Mouse (Mus musculus) left cerebral cortex, postnatal 36 days (tissue): Measurements from ENCODE around the gene Rdh9. TPM values are rescaled to one million over a fixed set of nuclear protein-coding genes. Genes with fewer than 3 reads are reported as not detected.

Source experiments
- DNase-seq, 2 experiments: peaks; one replicate each; pipeline ENCODE4 v3.0.0; 2021 to 2022; ENCODE audit warnings: low spot score in 2 of 2, mixed read lengths in 1 of 2
- intact Hi-C: fragments of 180-260 bp; cut with DNase I; formaldehyde crosslinking; loops from one replicate; pipeline ENCODE4 v1.15.1; 2025
- total RNA-seq, 2 experiments: library from RNA; stranded (reverse); gene quantifications; 2 replicates each; pipeline ENCODE4 v1.2.3; 2021

The Rdh9 gene
- total RNA-seq: not detected

DNA sequence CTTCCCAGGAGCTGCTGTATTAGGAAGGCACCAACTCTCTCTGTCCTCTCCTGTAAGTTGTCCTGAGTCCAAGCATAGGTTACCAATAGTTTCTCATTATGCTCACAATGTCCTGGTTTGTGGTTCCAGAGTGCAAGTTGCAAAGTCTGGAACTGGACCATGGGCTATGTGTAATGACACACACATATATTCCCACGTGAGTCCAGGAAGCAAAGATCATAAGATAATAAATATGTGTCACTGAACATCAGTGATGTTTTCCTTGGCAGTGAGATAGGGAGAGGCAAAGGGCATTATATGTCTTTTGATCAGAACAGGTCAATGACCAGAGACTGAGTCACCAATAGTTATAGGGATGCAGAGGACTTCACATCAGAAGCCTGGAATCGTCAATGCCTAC lies at the start of gene Rdh9:
Gene Rdh9, plus strand, starts transcription at position 376 of the 400 bp plus-strand sequence.
- intact Hi-C loops: no loop called here
- no peak for DNase-seq

DNA sequence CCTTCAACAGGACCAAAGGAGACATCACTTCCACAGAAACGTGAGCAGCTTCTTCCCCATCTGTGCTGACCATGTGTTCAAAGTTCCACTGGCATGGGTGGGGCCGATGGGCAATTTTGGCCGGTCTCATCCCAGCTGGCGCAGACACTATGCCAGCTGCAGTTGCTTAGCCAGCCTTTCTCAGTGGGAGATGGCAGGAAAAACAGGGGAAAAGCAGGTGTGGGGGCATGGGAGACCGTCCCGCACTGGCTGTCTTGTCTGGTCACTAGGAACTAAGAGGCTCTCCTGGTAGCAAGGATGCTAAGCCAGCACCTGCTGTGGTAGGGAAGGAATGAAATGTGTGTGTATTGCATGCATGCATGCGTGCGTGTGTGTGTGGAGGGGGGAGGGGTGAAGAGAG lies 47.7 kb upstream of the Rdh9 start:
- peak; percentile 36 to 43 for DNase-seq
- intact Hi-C loops: no loop called here

DNA sequence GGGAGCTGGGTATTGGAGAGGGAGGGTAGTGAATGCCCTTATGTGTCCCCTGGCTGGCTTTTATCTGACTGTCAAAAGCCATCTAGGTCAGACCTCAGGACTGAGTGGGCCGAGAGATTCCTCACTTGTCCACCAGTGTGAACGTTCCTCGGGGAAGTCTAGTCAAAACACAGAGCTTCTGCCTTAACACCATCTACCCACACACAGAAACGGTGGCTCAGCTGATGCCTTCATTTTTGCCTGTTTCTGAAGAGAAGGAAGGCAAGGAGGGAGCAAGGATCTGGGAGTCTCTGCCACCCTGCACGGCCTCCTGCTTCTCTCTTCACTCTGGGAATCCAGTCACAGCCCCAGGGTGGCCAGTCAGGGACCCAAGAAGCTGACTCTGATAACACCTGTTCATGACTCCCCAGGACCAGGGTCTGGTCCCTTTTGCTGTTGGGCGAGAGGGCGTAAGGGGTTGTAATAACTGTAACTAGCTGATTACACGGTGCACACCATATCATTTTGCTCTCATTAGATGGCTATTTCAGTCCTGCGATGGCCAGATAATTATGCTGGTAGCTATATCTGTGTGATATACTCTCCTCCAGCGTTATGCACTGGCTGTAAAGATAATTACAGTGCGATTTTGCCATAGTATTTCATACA lies 45.8 kb upstream of the Rdh9 start:
- peak in 1 of 2 experiments; percentile 21 for DNase-seq
- intact Hi-C loops: loop anchor here (5.0 kb wide), 2 partner anchors 53 to 88 kb away; partner anchors contain the start of gene Stat6

DNA sequence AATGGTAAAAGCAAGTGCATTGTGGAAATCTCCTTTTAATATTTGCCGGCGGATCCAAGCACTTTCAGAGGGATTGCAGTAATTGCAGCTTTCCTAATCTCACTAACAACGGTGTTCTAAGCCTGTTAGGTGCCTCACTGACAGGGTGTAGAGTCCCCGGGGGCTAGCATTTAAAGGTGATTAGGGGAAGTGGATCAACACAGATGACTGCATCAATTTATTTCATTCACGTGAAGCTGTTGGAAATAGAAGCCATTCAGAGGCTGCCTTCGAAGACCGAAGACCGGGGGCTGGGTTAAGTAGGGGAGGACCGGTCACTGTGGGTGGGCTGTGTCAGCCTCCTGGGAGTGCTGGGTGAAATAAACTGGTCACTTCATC lies 45.3 kb upstream of the Rdh9 start:
- intact Hi-C loops: loop anchor here (5.0 kb wide), 2 partner anchors 54 to 89 kb away; partner anchors contain the start of gene Stat6
- DNase-seq: no peak

DNA sequence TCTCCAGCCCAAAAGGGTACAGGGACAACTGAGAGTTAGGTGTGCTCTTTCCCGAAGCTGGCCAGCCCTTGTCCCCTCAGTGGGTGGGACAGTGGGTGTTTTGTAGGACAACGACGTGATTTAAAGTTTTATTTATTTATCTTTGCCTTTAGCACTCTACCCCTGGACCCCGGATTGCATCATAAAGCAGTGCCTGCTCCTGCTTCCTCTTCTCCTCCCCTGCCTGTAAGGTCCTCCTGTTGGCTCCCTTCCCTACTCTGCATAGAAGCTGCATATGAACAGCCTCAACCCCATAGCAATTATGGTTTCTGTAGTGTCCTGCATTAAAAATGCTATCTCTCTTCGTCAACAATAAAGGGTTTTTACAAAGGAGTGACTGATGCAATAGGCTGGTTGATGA lies 44.8 kb upstream of the Rdh9 start:
- DNase-seq: no peak
- intact Hi-C loops: loop anchor here (5.0 kb wide), 2 partner anchors 54 to 89 kb away; partner anchors contain the start of gene Stat6

DNA sequence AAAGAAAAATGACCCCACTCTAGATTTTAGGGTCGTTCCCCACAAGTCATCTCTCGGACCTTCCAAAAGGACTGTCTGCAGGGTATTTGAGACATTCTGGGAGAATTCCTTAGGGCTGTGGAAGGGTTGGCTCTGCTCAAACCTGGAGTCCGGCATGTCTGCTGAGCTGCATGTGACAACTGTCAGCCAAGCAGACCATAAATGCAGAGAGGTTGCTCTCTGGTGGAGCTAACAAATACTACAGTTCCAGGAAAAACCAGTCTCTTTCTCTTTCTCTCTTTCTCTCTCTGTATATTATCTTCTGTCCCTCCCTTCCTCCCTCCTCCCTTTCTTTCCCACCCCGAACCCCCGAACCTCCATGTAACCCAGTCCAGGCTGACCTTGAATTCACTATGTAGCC lies 41.8 kb upstream of the Rdh9 start:
- DNase-seq: no peak
- intact Hi-C loops: loop anchor here (5.0 kb wide), 2 partner anchors 57 to 92 kb away; partner anchors contain the start of gene Stat6

DNA sequence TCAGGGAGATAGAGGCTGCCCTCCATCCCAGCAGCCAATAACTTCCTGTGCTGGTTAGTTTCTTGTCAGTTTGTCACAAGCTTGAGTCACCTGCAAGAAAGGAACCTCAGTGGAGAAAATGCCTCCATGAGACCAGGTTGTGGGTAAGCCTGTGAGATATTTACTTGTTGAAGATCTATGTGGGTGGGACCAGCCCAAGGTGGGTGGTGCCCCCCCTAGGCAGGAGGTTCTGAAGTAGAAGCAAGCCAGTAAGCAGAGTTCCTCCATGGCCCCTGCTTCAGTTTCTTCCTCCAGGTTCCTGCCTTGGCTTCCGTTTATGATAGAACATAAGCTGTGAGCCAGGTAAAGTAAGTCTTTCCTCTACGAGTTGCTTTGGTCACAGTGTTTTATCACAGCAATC lies 39.9 kb upstream of the Rdh9 start:
- intact Hi-C loops: no loop called here
- no peak for DNase-seq

DNA sequence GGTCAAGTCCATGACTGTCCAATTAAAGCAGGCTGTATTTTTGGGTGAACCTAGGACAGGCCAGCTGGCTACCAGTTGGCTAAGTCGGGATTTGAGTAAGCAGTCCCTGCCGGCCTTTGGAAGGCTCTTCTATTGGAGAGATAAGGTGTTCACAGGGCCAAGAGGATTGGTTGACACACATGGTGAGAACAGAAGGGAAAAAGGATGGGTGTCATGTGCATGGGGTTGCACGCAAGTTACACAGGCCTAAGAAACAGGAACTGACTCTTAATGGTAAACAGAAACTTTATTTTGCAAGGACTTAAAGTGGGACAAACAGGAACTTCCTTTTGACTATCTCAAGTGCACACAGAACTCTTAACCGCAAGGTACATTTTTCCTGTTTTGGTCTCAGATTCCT lies 39.3 kb upstream of the Rdh9 start:
- intact Hi-C loops: no loop called here
- no peak for DNase-seq

DNA sequence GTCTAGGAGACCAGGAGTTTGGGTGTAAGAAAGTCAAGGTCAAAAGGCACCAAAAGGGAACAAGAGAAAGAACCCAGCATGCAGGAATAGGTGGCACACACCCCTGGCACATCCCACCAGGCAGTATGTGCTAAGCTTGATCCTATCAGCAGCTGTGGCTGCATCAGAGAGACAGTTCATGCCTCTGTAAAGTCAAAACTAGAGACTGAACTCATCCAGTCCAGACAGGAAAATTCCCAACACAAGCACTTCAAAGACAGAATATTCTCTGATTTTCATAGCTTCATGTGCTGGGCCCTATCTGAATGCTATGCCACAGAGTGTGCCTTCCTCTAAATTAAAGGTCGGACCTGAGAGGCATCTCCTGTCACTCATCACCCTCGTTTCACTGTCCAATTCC lies 38.6 kb upstream of the Rdh9 start:
- DNase-seq: no peak
- intact Hi-C loops: no loop called here

DNA sequence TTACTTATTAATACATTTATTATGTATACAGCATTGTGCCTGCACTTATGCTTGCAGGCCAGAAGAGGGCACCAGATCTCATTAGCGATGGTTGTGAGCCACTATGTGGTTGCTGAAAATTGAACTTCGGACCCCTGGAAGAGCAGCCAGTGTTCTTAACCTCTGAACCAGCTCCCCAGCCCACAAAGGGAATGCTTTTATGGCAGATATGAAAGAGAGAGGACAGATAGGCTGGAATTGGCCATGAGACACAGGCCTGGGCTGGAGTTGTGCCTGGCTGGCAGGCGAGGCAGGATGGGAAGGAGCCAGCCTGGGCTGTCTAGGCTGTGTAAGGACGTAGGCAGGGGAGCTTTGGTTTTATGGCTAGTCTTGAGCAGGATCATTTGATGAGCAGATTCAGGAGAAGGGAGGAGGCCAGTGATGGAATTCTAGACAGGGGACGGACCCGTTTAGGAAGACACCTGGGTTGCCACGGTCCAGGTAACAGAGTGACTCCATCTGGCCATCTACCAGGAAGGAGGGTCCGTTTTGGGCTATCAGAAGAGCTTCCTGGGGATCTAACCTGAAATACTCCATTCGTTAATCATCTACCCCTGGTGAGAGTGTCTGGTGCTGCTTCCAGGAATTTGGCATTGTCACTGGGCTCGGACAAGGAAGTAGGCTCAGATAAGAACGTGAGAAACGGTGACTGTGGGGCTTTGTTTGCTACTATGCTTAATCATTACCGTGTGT lies 37.9 kb upstream of the Rdh9 start:
- DNase-seq: no peak
- intact Hi-C loops: loop anchor here (2.0 kb wide), 1 partner anchor 44 kb away; no protein-coding TSS in a partner anchor

DNA sequence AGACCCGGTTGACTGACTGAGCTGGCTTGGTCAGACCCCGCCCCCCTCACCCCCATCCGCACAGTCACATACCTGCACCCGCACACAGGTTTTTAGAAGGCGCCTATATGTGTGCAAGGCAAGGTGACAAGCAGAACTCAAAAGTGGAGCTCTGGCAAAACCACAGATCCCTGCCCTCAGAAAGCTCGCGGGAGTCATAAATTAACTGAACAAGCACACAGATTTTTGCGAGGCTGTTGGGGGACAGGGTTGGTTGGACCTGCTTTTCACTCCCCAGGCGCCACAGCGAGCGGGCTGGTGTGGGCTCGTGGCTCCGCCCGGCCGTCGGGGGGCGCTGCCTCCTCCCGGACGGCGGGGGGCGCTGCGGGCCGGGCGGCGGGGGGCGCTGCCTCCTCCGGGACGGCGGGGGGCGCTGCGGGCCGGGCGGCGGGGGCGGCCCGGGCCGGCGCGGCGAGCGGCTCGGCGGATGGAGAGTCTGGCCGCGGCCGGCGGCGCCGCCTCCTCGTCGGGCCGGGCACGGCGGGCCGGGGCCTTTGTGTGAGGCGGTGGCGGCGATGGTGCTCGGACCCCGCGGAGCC lies 37.0 kb upstream of the Rdh9 start, which contains the start of gene Zbtb39:
Gene Zbtb39, plus strand, starts transcription at position 456 of the 578 bp plus-strand sequence.
- intact Hi-C loops: loop anchor here (1.0 to 2.0 kb wide), 2 partner anchors 44 to 198 kb away; no protein-coding TSS in a partner anchor

DNA sequence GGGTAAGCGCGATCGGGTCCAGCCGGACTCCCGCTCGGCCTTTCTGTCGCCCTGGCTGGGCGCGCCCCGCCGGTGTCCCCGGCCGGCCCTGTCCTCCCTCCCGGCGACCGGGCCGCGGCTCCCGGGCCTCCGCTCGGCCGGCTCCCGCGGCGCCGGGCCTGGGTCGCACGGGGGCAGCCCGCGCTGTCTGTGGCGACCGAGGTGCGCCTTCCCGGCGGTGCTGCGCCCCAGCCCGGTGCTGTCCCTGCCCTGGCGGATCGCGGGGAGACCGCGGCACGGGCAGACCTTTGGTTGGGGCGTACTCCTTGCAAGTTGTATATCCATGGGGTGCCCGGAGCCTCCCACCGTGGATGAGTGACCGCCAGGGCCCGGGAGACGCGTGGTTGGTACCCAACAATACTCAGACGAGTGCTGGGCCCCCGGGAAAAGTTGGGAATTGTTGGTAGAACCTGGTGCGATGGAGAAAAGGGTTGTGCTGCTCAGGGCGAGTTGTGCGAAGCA lies 36.5 kb upstream of the Rdh9 start:
- DNase-seq: peak in 1 of 2 experiments; percentile 65
- intact Hi-C loops: loop anchor here (1.0 to 2.0 kb wide), 2 partner anchors 45 to 198 kb away; no protein-coding TSS in a partner anchor

More for the DNA sequence above, 37.0 kb upstream of the Rdh9 start, which contains the start of gene Zbtb39:
- DNase-seq: peak in 1 of 2 experiments; percentile 78

DNA sequence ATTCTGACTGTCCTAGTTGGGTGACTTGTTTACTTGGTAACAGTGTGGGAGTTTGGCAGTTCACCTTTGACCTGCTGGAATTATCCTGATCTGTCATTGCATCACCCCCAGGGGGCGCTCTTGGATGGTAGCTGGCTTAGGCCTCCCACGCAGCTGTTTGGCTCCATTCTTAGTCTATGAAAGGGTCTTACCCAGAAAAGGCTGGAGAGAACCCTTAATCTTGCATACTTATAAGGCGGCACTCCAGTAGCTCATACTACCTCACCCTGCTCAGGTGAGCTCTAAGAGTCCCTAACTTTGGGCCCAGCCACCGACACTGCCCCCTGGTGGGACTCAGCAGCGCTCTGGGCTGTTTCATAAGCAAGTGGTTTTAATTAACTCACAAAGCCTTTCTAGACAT lies 31.5 kb upstream of the Rdh9 start:
- DNase-seq: no peak
- intact Hi-C loops: no loop called here

DNA sequence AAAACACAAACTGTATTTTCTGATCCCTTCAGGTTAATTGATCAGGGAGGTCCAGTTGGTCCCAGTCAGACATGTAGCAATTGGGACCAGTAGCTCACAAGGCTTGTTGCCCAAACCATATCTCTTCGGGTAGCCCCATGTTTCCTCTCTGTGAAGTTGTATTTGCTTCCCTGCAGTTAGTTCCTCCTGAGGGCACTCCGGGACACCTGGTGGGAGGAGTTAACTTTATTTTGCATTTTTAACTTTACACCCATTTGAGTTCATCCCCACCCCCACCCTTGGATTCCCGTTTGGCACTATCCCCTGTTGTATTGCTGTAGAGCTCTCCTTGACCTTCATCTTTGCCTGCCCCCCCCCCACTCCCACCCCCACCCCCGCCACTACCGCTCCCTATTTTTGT lies 30.3 kb upstream of the Rdh9 start:
- intact Hi-C loops: no loop called here
- DNase-seq: no peak

DNA sequence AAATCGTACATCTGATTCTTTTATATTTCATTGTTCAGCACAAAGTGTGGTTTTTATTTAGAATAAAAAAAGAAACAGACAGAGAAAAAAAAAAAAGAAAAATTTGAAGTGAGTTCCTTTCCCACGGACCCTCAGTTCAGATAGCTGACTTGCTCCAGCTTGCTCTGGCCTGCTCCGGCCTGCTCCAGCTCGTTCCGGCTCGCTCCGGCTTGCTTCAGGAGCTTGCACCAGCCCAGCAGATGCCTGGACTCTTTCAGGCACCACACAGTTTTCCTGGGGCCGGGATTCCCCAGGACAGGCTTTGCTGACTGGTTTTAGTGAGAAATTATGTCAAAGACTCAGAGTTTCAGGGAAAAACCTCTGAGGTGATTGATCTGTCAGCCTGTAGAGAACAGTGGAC lies 28.9 kb upstream of the Rdh9 start:
- no peak for DNase-seq
- intact Hi-C loops: no loop called here

DNA sequence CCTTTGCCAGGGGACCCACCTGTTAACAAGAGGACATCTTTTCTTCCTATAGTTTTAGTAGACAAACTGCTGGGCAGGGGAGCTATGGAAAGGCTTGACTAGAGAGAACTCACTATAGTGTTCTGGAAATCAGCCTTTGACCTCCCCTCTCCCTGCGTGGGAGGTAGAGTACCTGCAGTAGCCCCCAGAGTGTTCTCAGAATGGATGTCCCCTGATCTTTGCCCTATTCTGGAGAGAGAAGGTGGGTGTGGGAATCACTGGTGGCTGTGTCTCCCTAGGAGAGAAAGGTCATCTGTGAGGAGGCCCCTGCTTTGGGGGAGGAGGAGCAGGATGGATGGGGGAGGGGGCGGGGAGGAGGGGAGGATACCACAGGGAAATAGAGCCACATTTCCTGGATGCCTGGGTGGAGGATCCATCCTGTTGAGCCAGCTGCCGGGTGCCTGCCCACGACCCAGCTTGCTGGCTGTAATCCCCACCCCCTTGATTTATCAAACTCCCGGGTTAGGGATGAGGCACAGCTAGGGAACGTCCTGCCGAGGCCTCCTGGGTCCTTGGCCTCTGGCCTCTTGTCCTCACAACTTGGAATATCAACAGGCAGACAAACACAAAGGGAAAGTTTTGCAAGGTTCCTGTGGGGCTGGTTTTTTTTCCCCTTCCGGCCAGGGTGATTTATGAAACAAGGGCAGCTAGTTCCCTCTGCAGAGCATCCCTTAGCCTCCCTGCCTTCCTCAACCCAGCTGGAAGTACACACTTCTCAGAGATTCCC lies 27.2 kb upstream of the Rdh9 start:
- intact Hi-C loops: no loop called here

DNA sequence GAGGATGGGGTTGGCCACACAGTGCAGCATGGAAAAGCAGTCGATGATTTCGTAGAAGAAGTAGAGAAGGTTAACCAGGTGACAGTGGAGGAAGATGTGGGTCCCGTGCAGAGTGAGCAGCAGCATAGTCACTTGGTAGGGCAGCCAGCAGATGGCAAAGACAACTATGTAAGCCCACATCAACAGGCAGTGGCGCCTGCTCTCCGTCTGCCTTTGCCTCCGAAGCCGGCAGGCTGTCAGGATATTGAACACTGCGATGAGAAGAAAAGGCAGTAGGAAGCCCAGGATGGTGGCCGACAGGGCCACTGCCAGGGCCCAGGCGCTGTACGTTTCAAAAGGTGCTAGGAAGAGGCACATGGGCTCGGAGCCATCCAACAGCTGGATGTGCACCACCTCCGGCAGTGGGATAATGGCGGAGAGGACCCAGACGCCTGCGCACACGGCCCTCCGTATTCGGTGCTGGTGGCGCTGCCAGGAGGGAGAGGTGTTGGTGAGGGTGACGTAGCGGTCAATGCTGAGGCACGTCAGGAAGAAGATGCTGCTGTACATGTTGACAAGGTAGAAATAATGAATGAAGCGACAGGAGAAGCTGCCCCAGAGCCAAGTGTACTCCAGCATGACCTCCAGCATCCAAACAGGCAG lies 25.9 kb upstream of the Rdh9 start:
- intact Hi-C loops: no loop called here
- no peak for DNase-seq

More for the DNA sequence above, 27.2 kb upstream of the Rdh9 start:
- no peak for DNase-seq

DNA sequence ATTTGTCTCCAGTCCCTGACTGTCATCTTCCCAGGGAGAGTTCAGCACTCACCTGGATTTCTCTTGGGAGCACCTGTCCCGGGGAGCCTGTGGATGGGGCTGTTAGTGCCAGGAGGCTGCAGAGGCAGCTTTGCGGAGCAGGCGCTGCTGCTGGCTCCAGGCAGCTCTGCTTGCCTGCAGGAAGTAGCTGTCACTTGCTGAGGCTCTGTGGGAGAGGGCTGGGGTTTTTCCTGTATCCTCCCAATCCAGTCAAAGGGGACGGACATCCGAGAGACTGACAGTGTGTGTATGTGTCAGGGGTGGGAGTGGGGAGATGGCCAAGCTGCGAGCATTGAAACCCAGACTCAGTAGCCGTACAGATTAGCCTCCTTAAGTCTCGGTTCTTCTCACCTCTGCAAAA lies 24.6 kb upstream of the Rdh9 start, which contains the start of gene Gpr182:
Gene Gpr182, minus strand, starts transcription at position 185 of the 400 bp plus-strand sequence.
- intact Hi-C loops: no loop called here
- no peak for DNase-seq
